Mouse (Mus musculus) right cerebral cortex, adult 2 months (tissue): ENCODE measurements around the gene Klhdc4.

Experiments used
- DNase-seq, 2 experiments: peaks; one replicate each; pipeline ENCODE4 v3.0.0; 2021 to 2022; ENCODE audit warnings: low spot score in 2 of 2

Gene Klhdc4

DNA sequence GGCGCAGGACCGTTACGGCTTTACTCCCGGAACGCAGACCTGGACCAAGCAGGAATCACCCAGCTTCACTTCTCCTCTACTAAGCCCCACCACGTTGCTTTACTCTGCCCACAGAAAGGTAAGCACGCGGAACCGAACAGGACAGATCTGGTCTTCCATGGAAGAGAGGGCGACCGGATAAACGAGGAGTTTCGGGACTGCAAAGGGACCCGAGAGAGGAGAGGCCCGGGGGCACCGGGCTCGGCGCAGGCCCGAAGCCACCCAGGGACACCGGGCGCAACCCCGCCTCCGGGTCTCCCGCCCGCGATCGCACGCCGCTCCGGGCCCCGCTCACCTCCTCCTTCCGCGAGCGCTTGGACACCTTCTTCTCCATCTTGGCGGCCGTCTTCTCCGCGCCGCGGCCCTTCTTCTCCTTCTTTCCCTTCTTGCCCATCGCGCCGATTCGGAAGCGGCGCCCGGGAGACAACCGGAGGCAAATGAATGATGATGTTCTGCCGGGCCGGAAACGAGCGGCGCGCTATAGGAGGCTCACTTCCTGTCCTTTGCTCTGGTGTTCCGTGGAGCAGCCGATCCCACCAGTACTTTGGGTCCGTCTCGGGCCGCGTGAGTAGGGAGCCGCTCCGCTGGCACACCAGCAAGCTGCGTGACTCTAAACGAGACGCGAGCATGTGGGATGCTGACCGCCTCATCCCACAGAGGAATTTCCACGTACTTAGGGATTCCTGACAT lies at the start of gene Klhdc4:
Klhdc4 (minus strand) TSS at position 522 of the 729 bp plus-strand sequence.
- DNase-seq: peak; percentile 91 to 95

DNA sequence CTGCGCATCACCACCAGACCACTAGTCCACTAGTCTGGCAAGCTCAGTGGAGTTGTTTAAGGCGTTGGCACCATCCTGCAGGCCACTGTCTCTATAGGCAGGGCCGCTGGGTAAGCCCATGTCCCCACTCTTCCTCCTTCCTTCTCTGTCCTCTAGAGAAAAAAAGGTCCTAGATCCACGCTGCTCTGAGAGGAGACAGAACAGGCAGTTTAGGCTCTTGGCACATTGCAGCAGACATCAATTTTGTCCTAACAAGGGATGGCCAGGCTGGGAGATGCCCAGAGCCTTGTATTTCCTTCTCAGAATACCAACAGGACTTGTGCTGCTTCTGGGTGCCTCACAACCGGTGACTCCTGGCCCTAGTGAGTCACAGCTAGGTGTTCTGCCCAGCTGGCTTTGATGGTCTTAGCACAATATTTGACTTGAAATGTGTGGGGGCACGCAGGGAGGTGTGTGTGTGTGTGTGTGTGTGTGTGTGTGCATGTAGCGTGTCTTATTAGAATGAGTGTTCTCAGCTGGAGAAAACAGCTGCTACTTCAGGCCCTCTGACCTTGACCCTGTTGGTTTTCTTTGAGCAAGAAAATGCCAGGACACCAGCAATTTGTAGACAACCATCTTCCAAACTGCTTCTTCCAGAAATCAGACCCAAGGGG lies 48.6 kb upstream of the Klhdc4 start:
- no peak for DNase-seq

DNA sequence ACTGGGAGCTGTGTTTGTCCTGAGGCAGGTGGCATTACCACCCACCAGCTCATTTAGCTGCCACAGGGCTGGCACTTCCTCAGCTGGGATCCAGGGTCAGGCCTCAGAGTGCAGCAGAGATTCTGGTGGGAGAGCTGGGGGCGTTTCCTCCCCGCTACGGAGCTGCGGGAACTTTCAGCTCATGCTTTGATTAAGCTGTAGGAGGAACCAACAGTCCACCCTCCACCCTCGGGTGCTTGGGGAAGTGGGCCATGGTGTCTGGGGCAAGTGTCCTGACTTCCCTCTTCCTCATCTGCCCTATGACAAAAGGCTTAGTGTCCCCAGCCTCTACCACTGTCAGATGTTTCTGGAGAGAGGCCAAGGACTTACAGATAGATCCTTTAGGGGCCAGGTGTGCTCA lies 47.8 kb upstream of the Klhdc4 start:
- DNase-seq: no peak

DNA sequence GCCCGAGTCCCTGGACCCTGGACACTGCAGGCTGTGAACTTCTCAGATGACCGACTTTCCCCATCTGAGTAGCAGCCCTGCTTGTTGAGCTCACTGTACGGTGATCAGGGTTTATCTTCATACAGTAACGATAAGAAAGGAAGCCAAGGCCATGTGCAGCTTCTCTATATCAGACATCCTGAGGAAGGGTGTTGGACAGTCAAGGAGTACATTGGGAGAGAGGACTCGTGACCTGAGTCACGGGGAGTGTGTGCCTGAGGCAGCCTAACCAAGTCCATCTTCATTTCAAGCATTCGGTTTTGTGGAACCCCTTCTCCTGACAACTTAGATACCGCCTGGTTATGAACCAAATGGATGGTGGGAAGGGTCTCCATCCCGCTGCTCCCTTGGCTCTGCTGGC lies 46.1 kb upstream of the Klhdc4 start:
- no peak for DNase-seq

DNA sequence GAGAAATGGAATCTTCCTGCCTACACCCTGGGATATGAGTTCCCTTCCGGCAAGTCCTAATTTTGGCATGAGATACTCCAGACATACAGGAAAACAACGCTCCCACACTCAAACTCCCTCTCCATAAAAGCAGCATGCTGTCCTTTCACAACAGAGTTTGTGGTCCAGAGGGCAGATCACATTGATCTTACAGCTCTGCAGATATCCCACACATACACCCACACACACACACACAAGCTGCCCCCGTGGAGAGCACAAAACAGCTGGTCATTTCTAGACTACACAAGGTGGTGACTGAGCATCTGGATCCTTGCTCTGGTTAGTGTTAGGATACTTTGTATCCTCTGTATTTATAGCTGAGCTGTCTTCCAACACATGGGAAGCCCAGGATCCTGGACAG lies 45.7 kb upstream of the Klhdc4 start:
- peak; percentile 33 to 48 for DNase-seq

DNA sequence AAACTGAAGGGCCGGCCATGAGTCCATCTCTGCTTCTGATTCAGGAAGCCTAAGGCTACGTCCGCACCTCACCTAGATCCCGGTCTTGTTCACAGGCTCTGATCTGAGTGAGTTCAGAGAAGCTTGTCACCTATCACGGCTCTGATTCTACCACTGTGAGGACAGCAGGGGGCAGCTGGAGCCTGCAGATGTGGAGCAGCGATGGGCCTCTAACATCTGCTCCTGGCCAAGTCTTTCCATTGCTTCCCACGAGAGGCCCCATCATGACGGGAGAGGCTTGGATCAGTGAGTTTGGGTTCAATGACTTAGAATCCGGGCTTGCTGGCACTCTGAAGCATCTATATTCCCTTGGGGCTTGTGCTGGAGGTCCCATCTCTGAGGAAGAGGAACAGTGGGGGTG lies 44.7 kb upstream of the Klhdc4 start:
- DNase-seq: no peak

DNA sequence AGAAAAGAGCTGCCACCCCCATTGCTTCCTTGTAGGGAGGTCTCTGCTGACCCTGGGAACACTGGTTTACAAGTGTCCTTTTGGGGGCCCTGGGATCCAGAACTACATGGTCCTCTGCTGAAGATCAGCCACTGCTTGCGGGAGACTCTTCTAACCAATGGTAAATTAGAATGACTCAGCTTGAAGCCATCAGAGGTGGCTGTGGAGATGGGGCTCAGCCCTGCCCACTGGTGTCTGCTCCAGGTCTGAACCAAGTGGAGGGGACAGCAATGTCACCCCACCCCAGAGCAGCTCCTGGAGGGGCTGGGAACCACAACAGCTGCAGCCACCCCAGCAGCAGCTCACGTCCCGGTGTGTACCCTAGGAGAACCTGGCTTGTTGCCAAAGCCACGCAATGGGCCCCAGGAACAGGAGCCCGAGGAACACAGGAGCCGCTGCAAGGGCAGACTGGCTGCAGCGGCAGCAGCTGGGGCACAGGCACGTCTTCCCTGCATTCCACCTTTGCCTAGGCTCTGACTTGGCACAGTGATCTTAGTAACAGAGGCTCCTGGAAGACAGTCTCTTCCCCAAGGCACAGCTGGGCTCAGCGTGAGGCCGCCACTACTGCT lies 42.6 kb upstream of the Klhdc4 start:
- no peak for DNase-seq

DNA sequence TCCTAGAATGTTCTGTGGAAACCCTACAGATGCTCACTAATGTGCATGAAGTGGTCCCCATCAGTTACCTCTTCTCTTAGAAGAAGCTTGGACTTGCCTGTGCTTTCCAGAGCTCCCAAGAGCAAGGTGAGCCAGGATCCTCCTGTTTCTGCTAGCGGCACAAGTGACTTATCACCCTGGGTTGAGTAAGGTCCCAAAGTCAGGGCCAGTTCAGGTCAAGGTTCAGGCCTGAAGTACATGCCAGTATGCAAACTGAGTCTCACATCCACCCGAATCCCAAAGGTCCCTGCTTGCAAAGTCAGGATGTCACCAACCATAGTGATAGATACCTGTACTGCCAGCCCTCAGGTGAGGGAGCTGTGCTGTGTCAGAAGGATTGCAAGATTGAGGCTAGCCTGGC lies 40.8 kb upstream of the Klhdc4 start:
- DNase-seq: no peak

DNA sequence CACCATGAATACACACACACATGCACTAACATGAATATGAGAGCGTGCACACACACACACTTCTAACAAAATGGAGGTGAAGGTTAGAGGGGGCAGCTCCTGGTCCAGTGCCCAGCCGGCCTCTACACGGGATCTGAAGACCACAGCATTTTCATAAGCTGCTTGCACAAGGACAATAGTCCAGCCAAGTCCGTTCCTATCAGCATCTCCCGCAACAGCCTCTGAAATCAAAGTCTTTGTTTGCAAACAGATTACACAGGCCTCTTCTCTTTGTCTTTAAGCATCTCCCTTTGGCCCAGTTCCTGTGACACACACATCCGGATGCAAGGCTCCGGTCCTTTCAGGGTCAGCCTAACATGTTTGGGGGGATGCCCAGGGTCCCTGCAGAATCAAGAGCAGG lies 39.5 kb upstream of the Klhdc4 start:
- DNase-seq: no peak

DNA sequence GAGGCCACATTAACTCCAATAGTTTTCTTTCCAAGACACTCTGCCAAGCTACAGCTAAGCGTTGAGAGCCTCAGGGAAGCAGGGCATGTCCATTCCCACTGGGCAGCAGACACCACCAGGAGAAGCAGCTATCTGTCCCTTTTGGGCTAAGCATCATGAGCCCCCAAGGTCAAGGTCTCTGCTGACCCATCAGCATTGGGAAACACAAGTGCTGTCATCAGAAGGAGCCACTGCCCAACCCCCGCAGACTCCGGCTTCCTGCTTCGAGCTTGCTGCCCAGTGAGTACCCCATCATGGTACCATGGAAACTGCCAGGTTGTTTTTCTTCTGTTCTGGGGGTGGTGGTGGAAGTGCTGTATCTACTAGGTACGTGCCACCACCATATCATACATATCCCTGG lies 38.8 kb upstream of the Klhdc4 start:
- no peak for DNase-seq

DNA sequence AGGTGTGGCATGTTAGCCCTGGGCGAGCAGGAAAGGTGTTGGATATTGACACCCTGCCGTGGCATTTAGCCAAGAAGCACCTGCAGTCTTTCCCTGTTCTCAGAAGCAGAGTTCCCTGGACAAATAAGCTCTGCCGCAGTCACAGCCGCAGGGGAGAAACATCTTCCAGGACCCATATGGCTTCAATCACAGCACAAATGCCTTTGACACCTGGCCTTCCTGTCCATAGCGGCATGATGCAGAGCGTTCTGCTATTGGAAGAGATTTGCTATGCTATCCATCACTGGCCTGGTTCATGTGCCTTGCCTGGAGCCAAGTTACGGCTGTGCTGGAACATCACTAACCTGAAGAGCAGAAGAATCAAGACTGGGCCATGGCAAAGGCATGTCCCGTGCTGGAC lies 36.0 kb upstream of the Klhdc4 start:
- no peak for DNase-seq

DNA sequence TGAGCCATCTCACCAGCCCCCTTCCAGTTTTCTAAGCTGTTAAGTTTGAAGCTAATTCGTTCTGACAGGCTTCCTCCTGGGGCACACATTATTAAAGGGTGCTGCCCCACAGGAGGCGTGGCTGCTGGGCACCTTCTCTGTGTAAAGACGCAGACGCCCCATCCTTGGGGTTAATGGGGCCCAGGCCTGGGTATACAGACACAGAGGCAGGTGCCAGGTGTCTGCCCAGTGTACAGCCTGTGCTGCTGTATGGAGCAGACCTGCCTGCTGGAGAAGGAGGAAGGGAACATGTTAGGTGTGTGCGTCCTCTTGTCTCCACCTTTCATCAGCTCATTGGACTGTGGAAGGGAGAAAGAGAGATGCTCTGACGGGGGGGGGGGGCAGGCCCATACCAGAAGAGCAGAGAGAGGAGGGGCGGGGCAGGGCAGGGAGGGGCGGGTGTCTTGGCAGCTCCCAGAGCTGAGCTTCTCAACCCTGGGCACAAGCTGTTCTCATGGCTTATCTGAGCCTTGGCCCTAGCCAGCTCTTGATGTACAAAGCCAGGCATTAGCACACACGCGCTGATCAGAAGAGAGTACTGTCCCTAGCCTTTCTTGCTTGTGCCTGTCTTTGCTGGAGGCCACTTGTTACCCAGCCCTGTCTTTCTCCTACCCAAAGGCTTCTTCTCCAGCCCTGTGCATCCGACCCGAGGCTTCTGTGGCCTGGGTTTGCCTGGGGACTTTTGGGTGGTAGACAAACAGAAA lies 32.6 kb upstream of the Klhdc4 start:
- DNase-seq: no peak

DNA sequence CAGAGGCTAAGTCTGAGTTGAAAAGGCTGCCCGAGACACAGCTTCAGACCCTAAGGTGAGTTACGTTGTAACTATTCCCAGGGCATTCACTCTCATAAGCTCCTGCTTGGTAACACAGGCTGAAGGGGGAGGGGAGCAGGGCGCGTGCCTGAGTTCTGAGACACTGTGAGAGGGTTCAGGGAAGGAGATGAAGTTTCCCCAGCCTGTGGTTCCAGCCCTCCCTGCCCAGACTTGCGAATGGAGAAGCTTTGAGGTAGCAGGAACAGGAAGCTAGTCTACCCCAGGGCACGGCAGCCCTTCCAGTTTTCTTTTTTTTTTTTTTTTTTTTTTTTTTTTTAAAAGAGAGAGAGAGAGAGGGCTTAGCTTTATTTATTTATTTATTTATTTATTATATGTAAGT lies 31.9 kb upstream of the Klhdc4 start:
- no peak for DNase-seq

DNA sequence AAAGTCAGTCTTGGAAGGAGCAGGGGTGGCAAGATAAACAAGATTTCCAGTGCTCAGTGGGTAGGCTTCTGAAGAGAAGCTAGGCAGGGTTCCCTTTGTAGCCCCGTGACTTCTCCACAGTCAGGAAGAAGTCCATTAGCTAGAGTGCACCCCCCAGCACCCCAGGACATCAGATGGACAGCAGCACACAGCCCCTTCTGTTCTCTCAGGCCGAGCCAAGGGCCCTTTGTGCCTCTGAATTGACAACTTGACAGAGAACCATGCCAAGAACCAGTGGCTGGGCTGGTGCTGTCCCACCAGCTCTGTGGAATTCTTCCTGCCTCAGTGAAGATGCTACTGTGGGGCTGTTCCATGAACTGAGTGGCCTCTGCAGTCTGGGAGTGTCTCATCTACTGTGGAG lies 28.4 kb upstream of the Klhdc4 start:
- DNase-seq: no peak

DNA sequence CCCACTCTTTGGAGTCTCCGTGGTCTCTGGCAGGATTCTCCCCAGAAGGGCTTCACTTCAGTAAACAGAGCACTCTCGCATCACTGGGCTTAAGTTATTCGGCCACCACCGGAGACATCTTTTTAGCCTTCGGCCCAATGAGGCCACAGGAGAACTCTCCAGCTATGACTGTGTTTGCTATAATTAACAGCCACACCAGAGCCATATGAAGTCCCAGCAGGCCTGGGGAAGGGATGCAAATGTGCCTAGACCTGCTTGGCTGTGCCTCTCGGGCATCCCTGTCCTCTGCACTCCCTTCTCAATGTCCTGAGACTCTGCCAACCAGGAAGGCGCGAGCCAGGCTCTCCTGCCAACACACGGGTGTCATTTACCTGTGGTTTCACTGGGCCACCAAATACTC lies 28.0 kb upstream of the Klhdc4 start:
- no peak for DNase-seq

DNA sequence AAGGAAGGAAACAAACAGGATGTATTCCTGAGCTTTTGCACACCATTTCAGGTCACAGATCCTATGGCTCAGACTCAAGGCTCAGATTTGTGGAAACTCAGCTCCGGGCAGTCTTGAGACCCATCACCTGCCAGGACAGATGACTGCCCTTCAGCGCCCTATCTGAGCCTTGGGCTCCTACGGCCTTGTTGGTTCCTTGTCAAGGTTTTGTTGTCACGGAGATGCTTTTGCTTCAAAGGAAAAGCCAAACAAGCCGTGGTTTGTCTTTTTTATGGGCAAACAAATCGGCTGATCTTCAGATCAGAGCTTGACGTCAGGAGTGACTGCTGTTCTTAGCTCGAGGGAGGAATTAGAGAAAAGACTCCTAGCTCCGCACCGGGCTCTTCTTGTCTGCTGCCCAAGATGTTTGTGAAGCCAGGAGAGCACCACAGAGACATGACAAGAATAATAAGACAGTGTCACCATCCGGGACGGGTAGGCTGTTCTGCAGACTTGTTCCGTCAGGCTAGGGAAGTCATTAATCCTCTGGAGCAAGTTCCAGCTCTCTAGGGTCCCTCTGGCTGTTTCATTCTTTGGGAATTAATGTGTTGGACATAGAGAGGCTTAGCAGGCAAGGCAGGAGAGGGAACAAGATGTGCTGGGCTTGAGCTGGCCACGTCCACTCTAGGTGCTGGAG lies 26.8 kb upstream of the Klhdc4 start:
- DNase-seq: no peak

DNA sequence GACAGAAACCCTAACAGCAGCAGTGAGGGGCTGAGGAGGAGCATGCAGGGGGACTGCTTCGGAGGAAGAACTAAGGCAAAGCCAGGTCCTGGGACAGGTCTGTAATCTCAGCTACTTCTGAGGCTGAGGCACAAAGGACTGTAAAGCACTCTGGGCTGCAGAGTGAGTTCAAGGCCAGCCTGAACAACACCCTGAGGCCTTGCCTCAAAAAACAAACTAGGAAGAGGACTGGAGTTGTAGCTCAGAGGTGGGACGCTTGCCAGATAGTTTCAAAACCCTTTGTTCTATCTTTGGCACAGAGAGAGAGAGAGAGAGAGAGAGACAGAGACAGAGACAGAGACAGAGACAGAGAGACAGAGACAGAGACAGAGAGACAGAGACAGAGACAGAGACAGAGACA lies 24.2 kb upstream of the Klhdc4 start:
- no peak for DNase-seq

DNA sequence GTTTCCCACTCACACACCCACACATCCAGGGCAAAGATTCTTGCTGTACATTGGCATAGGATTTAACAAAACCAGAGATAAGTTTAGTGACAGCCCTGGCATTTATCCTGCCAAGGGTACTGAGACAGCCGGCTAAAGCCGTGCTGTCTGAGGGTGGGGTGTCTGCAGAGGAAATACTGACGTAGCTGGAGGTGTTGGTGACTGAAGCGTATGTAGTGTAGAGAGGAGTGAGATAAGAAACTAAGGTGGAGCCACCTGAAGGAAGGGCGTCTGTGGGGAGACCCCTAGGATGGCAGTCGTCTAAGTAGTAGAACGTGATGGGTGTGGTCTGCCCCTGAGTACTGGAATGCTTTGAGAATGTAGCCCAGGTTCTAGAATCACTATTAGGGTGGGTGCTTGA lies 23.1 kb upstream of the Klhdc4 start:
- no peak for DNase-seq

DNA sequence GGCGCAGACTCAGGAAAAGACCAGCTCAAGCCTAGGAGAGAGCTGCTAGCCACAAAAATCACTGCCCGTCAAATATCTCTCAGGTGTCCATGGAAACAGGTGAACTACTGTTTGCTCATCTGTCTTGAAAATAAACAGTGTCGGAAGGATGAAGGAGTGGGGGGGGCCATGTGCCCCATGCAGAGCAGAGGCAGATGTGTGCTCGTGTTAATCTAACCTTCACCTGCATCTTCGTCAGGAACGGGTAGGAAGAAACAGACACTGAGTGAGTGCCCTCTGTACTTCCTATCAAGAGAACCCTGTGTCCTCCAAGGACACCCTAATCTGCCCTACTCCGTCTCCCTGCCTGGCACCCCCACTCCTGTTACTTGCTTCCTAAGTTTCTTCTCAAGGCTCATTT lies 22.3 kb upstream of the Klhdc4 start:
- DNase-seq: no peak

DNA sequence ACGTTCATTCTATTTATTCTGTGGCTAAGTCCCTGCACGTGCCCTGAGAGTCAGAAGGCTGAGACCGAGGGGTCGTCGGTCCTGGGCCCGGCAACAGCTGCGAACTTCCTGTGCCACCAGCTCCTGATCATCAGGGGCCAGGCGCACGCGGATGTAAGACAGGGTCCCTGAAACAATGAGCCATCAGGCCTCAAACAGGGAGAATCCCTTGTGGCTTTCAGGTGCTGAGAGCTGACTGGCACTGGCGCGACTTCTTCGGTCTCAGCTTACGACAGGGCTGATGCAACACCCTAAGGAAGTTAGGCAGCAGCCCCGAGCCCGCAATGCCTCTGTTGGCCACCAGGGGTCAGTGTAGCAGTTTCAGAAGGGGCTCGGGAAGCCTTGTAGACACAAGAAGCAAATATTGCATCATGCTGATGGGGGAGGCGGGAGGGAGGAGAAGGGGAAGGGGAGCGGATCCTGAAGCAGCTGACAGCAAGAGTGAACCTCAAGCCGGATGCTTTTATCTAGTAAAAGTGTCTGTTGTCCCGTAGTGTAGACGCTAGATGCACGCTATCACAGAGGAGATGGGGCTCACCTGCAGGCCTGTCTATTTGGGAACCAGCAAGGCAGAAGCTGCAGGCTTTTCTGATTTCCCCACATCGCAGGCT lies 21.6 kb upstream of the Klhdc4 start:
- peak; percentile 98 to 99 for DNase-seq

DNA sequence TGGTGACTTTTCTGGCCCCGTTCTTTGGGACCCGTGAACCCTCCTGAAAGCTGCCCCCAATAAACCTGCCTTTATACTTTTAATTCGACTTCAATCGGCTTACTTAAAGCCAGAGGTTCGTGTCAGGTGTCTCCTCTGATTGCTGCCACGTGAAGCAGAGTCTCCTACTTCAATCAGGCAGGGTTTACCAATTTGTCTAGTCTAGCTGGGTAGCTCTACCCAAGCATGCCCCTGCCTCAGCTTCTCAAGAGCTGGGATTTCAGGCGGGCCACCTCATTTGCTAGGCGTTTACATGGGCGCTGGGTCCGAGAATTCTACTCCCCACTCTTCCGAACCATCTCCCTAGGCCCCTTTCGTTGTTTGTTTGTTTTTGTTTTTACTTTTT lies 21.1 kb upstream of the Klhdc4 start:
- DNase-seq: no peak

DNA sequence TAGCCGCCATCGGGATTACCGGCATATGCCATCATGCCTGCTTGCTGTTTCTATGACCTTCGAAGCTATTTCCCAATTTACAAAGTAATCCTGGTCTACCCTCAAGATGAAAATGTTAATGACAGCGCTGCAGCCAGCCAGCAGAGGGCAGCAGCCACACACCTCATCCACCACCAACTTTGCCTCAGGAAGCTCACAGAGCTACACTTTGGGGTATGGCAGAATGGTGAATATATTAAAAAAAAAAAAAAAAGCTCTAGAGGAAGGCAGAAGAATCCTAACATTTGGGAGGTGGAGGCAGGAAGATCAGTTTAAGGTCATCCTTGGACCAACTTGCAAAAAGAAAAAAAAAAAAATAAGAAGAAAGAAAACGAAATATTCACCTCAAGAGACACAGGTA lies 20.6 kb upstream of the Klhdc4 start:
- DNase-seq: peak; percentile 83 to 84
